Comparison of ENCODE assay signal across 8 mouse cellular contexts in genomic region chr7:141193948-141194347, GRCm38 (mm10). TPM values are rescaled to one million over a fixed set of nuclear protein-coding genes. Genes with fewer than 3 reads are reported as not detected.
A peak's percentile ranks its signal among the peaks of the same experiment; 100 is the strongest.
DNase-seq lines count a peak whose midpoint lies in the region; ATAC-seq lines count a peak whose summit lies in the region.

Gene Hras (minus strand): TSS chr7:141194005.
Gene Lrrc56 (plus strand): TSS chr7:141194157.

- whole genome bisulfite sequencing in hindbrain, embryonic 12.5 days = 1% methylated on average over 34 of the region's 39 CpGs

- peak within 1 kb of the TSS; percentile 97 for H3K4me3 ChIP-seq in hindbrain, embryonic 12.5 days

- peak; percentile 98 for DNase-seq in Muller cell, postnatal 12 days (ENCODE audit: inconsistent ontology term)
- DNase-seq in cerebellum, adult 9-11 months = peak; percentile 97
- peak; percentile 94 to 98 for DNase-seq in frontal cortex, postnatal 10 days (ENCODE audit: low spot score in 2 of 2)
- peak; percentile 96 to 98 for DNase-seq in layer of hippocampus, postnatal 14 days (ENCODE audit: low spot score in 2 of 2)
- DNase-seq in lung, postnatal 14 days = peak; percentile 99
- DNase-seq in retina, adult 2 months (ENCODE audit: low read depth, low spot score) = peak; percentile 93
- peak; percentile 98 to 99 for DNase-seq in thymus, postnatal 36 days

- H3K27ac ChIP-seq in hindbrain, embryonic 12.5 days = peak within 1 kb of the TSS; percentile 85

- H3K9ac ChIP-seq in hindbrain, embryonic 12.5 days = peak within 1 kb of the TSS; percentile 93

- ATAC-seq in hindbrain, embryonic 12.5 days (ENCODE audit: low FRiP score) = peak; percentile 93

- H3K4me2 ChIP-seq in hindbrain, embryonic 12.5 days (replicated peaks) = peak within 1 kb of the TSS; percentile 94

- peaks cover 34% of the 10 kb centered on the region for H3K36me3 ChIP-seq in hindbrain, embryonic 12.5 days

- H3K9me3 ChIP-seq in hindbrain, embryonic 12.5 days (replicated peaks) = no peaks in the 10 kb centered on the region

- H3K27me3 ChIP-seq in hindbrain, embryonic 12.5 days = no peaks in the 10 kb centered on the region

- H3K4me1 ChIP-seq in hindbrain, embryonic 12.5 days = peaks cover 27% of the 10 kb centered on the region

RNA-seq across cellular contexts. Expression of gene Hras, which starts in this region (rescaled TPM):
- polyA plus RNA-seq in hindbrain, embryonic 12.5 days (2016; fragmentation: Nextera tagmentation; extraction: Ambion mirVana) = 95.1 and 103 TPM in 2 replicates
- 100 to 1,000 TPM; 204 to 208 TPM for total RNA-seq in layer of hippocampus, postnatal 14 days (2021)

RNA-seq across cellular contexts. Expression of gene Lrrc56, which starts in this region (rescaled TPM):
- polyA plus RNA-seq in hindbrain, embryonic 12.5 days (2016; fragmentation: Nextera tagmentation; extraction: Ambion mirVana) = 10.8 and 12.2 TPM in 2 replicates
- 1 to 10 TPM; 4.9 to 6.7 TPM for total RNA-seq in layer of hippocampus, postnatal 14 days (2021)

Comparison
In these comparisons a context has a peak if more than half of its experiments do, and no peak if none do; other contexts are left out.
1. Peak in every context shown above with its lines: DNase-seq, ATAC-seq, H3K4me3 ChIP-seq and H3K27ac ChIP-seq.